In the genomic region with DNA sequence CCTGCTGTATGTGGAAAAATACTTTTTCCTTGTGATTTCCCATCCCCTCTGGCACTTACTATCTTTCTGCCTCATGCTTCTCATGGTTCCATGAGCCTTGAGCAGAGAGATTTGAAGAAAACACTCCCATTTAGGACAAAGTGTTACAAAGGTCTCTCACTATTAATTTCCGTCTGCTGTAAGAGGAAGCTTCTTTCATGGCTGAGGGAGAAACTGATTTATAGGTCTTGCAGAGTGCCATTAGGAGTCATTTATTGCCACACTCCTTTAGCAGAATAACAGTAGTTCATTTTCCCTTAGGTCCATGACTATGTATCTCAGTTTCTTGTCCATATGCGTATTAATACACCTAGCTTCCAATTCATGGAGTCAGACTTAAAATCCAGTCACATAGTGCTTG, we compare ENCODE assay signal across 22 mouse cellular contexts.
DNase-seq lines count a peak whose midpoint lies in the region; ATAC-seq and TF ChIP-seq lines count a peak whose summit lies in the region.
"Had no signal": no experiment of that assay in that cellular context is flagged by ENCODE, and none has a peak within 500 bp of the region (broad histone marks: within the 10 kb centered on the region; RNA-seq: fewer than 3 reads in every experiment).

No protein-coding gene starts in this region.

- DNase-seq in kidney, postnatal 10 days: no peak
- no peak for DNase-seq in kidney, adult 11 months
- DNase-seq in kidney, postnatal 4 days: no peak
- DNase-seq in kidney, postnatal 0 days (ENCODE audit: low spot score): peak; percentile 63
- DNase-seq in kidney, postnatal 25 days: no peak
- DNase-seq: adrenal gland, adult 2 months; adrenal gland, adult 8-10 months; adrenal gland, postnatal 10 days; adrenal gland, postnatal 14 days; adrenal gland, postnatal 25 days; adrenal gland, postnatal 36 days; B cell, adult 2 months; cerebellum, adult 11 months; cerebellum, adult 11-12 months had no signal

- no peak overlapping the region for H3K9ac ChIP-seq in kidney, embryonic 14.5 days (ENCODE audit: low read depth, low read length)
- H3K9ac ChIP-seq in kidney, embryonic 15.5 days: no peak overlapping the region
- H3K9ac ChIP-seq in kidney, embryonic 16.5 days (replicated peaks; ENCODE audit: low read length): no peak overlapping the region
- no peak overlapping the region for H3K9ac ChIP-seq in kidney, postnatal 0 days (ENCODE audit: low read depth, low read length)

- no peak for TF ChIP-seq CTCF in kidney, postnatal 0 days (IDR thresholded peaks at IDR 0.05; ENCODE audit: low read depth)

- H3K4me2 ChIP-seq in kidney, embryonic 14.5 days (replicated peaks; ENCODE audit: low read depth, low read length): no peak overlapping the region
- no peak overlapping the region for H3K4me2 ChIP-seq in kidney, embryonic 15.5 days
- no peak overlapping the region for H3K4me2 ChIP-seq in kidney, embryonic 16.5 days (replicated peaks; ENCODE audit: low read depth, low read length)
- no peak overlapping the region for H3K4me2 ChIP-seq in kidney, postnatal 0 days (ENCODE audit: low read length)

- ATAC-seq in kidney, embryonic 14.5 days (ENCODE audit: low FRiP score, low TSS enrichment): peak; percentile 75; the same call in 1 of the 2 replicates
- ATAC-seq in kidney, embryonic 15.5 days (replicated peaks; ENCODE audit: low FRiP score): peak; percentile 66; the same call in 1 of the 2 replicates
- peak; percentile 49; the same call in 1 of the 2 replicates for ATAC-seq in kidney, embryonic 16.5 days (ENCODE audit: low FRiP score, low TSS enrichment)
- ATAC-seq in kidney, postnatal 0 days (replicated peaks; ENCODE audit: low FRiP score, low read depth): no peak
- ATAC-seq: activated CD4-positive, CD25-positive, alpha-beta regulatory T cell, adult 4 months; CD4-positive, CD25-positive, alpha-beta regulatory T cell, adult 4 months; Patski had no signal

- H3K9me3 ChIP-seq in kidney, embryonic 14.5 days (ENCODE audit: control insufficient read depth, low read length): no peaks in the 10 kb centered on the region
- H3K9me3 ChIP-seq in kidney, embryonic 15.5 days (replicated peaks): no peaks in the 10 kb centered on the region
- H3K9me3 ChIP-seq in kidney, embryonic 16.5 days (ENCODE audit: low read length): no peaks in the 10 kb centered on the region
- H3K9me3 ChIP-seq in kidney, postnatal 0 days (replicated peaks; ENCODE audit: low read length): no peaks in the 10 kb centered on the region
- H3K9me3 ChIP-seq: G1E had no signal

- no peaks in the 10 kb centered on the region for H3K4me1 ChIP-seq in kidney, embryonic 14.5 days (ENCODE audit: control insufficient read depth, insufficient read depth, low read length)
- no peaks in the 10 kb centered on the region for H3K4me1 ChIP-seq in kidney, embryonic 15.5 days
- H3K4me1 ChIP-seq in kidney, embryonic 16.5 days (ENCODE audit: insufficient read depth, low read length): no peaks in the 10 kb centered on the region
- 0 out of 2 replicates have a peak, but pooled peaks cover 3% of the 10 kb centered on the region for H3K4me1 ChIP-seq in kidney, postnatal 0 days (replicated peaks; ENCODE audit: insufficient read depth, low read length)

- WGBS in kidney, embryonic 14.5 days: 36% methylated on average over 2 of the region's 2 CpGs
- 40% methylated on average over 2 of the region's 2 CpGs for WGBS in kidney, embryonic 15.5 days
- WGBS in kidney, embryonic 16.5 days: 26% methylated on average over 2 of the region's 2 CpGs
- WGBS in kidney, postnatal 0 days: 31% methylated on average over 2 of the region's 2 CpGs

- H3K27ac ChIP-seq in kidney, embryonic 14.5 days (ENCODE audit: low read depth, low read length): no peak overlapping the region
- H3K27ac ChIP-seq in kidney, embryonic 15.5 days: no peak overlapping the region
- no peak overlapping the region for H3K27ac ChIP-seq in kidney, embryonic 16.5 days (ENCODE audit: low read length)
- no peak overlapping the region for H3K27ac ChIP-seq in kidney, postnatal 0 days

- no peaks in the 10 kb centered on the region for H3K36me3 ChIP-seq in kidney, embryonic 14.5 days (ENCODE audit: control insufficient read depth, insufficient read depth, low read length)
- H3K36me3 ChIP-seq in kidney, embryonic 15.5 days: no peaks in the 10 kb centered on the region
- H3K36me3 ChIP-seq in kidney, embryonic 16.5 days (ENCODE audit: insufficient read depth, low read length): no peaks in the 10 kb centered on the region
- no peaks in the 10 kb centered on the region for H3K36me3 ChIP-seq in kidney, postnatal 0 days (ENCODE audit: insufficient read depth, low read length)
- H3K36me3 ChIP-seq: G1E had no signal

- no peak overlapping the region for H3K4me3 ChIP-seq in kidney, embryonic 14.5 days (ENCODE audit: low read length)
- no peak overlapping the region for H3K4me3 ChIP-seq in kidney, embryonic 15.5 days (replicated peaks)
- H3K4me3 ChIP-seq in kidney, embryonic 16.5 days (ENCODE audit: low read length): no peak overlapping the region
- H3K4me3 ChIP-seq in kidney, postnatal 0 days (replicated peaks; ENCODE audit: low read depth, low read length): no peak overlapping the region

- H3K27me3 ChIP-seq in kidney, embryonic 14.5 days (ENCODE audit: control insufficient read depth, insufficient read depth, low read length): no peaks in the 10 kb centered on the region
- no peaks in the 10 kb centered on the region for H3K27me3 ChIP-seq in kidney, embryonic 15.5 days
- no peaks in the 10 kb centered on the region for H3K27me3 ChIP-seq in kidney, embryonic 16.5 days (ENCODE audit: insufficient read depth, low read length)
- H3K27me3 ChIP-seq in kidney, postnatal 0 days (ENCODE audit: insufficient read depth, low read length): no peaks in the 10 kb centered on the region
- H3K27me3 ChIP-seq: CH12.LX, Patski had no signal
